Mouse (Mus musculus) spleen, adult 2 months (tissue): ENCODE measurements around the gene Rere.

Experiments
- CTCF ChIP-seq: fragments of 200-500 bp; IDR thresholded peaks from 2 replicates; pipeline ENCODE4 v1.5.1; 2011; ENCODE audit warnings: mild to moderate bottlenecking, inconsistent platforms; ENCODE audit not compliant: insufficient read depth, insufficient read length, insufficient replicate concordance; ENCODE audit errors: extremely low read depth
- POLR2A ChIP-seq: fragments of 200-500 bp; IDR thresholded peaks from 2 replicates; pipeline ENCODE4 v1.6.1; 2011; ENCODE audit warnings: low read depth, low read length, inconsistent platforms

DNA sequence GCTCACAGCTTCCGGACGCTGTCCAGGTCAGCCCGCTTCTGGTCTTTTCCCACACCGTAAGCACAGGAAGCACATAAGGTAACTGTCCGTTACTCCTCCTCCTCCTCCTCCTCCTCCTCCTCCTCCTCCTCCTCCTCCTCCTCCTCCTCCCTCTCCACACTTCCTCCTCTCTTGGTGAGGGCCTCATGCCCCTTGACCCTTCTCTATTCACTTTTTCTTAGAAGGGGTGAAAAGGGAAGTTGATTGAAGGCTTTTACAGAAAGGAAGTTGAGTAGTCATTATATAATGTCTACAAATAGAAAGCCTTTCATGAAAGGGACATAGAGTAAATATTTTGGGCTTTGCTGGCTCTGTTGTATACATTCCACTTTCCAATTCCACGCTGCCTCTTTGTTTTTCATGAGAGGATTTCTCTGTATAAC, 68.2 kb downstream of the Rere start:
- TF ChIP-seq CTCF (no peak), POLR2A (no peak)
